ENCODE assay signal across 10 mouse cellular contexts in genomic region chr10:11361985-11362692, GRCm38 (mm10). TPM values are rescaled to one million over a fixed set of nuclear protein-coding genes. Genes with fewer than 3 reads are reported as not detected.
DNase-seq lines count a peak whose midpoint lies in the region; ATAC-seq lines count a peak whose summit lies in the region.
"Had no signal": no experiment of that assay in that cellular context is flagged by ENCODE, and none has a peak within 500 bp of the region (broad histone marks: within the 10 kb centered on the region; RNA-seq: fewer than 3 reads in every experiment).

No protein-coding gene starts in this region.

- H3K36me3 ChIP-seq in hindbrain, embryonic 11.5 days (ENCODE audit: control insufficient read depth, insufficient read depth, low read length) = no peaks in the 10 kb centered on the region
- no peaks in the 10 kb centered on the region for H3K36me3 ChIP-seq in hindbrain, embryonic 10.5 days
- H3K36me3 ChIP-seq: embryonic facial prominence, embryonic 12.5 days; stomach, embryonic 15.5 days had no signal

- no peaks in the 10 kb centered on the region for H3K4me1 ChIP-seq in hindbrain, embryonic 11.5 days (replicated peaks; ENCODE audit: control insufficient read depth, insufficient read depth, low read length)
- H3K4me1 ChIP-seq in hindbrain, embryonic 10.5 days (replicated peaks) = no peaks in the 10 kb centered on the region
- H3K4me1 ChIP-seq: embryonic facial prominence, embryonic 12.5 days; stomach, embryonic 15.5 days had no signal

- no peak overlapping the region for H3K9ac ChIP-seq in hindbrain, embryonic 11.5 days (ENCODE audit: low read depth, low read length)
- H3K9ac ChIP-seq: embryonic facial prominence, embryonic 12.5 days; stomach, embryonic 15.5 days had no signal

- H3K4me3 ChIP-seq in hindbrain, embryonic 11.5 days (ENCODE audit: low read depth, low read length) = no peak overlapping the region
- no peak overlapping the region for H3K4me3 ChIP-seq in hindbrain, embryonic 10.5 days
- H3K4me3 ChIP-seq: embryonic facial prominence, embryonic 12.5 days; stomach, embryonic 15.5 days had no signal

- peak; percentile 66 for DNase-seq in hindbrain, embryonic 11.5 days (ENCODE audit: low spot score)
- no peak for DNase-seq in hindbrain, embryonic 10.5 days (ENCODE audit: low spot score)
- DNase-seq in 3134 (ENCODE audit: extremely low read depth, insufficient read length, low spot score) (peak; percentile 3), ES-CJ7 (ENCODE audit: low read depth, low spot score) (peak; percentile 68)
- DNase-seq in lung, postnatal 10 days = peak; percentile 58
- DNase-seq in T-cell, adult 2 months (ENCODE audit: low spot score) = no peak
- no peak for DNase-seq in spleen, adult 12 weeks (ENCODE audit: low spot score)

- no peaks in the 10 kb centered on the region for H3K9me3 ChIP-seq in hindbrain, embryonic 11.5 days (ENCODE audit: control insufficient read depth, low read length)
- 0 out of 2 replicates have a peak, but pooled peaks cover 3% of the 10 kb centered on the region for H3K9me3 ChIP-seq in hindbrain, embryonic 10.5 days
- H3K9me3 ChIP-seq: embryonic facial prominence, embryonic 12.5 days; stomach, embryonic 15.5 days had no signal

- ATAC-seq in hindbrain, embryonic 11.5 days (ENCODE audit: low FRiP score) = peak; percentile 64
- ATAC-seq in erythroblast, adult 5-6 weeks (replicated peaks; ENCODE audit: low FRiP score, poor library complexity, severe bottlenecking) = peak; percentile 52

- WGBS in hindbrain, embryonic 11.5 days = 64% methylated on average over 5 of the region's 5 CpGs
- 59% methylated on average over 5 of the region's 5 CpGs for WGBS in hindbrain, embryonic 10.5 days

- H3K4me2 ChIP-seq in hindbrain, embryonic 11.5 days (replicated peaks; ENCODE audit: low read depth, low read length) = no peak overlapping the region
- H3K4me2 ChIP-seq: embryonic facial prominence, embryonic 12.5 days; stomach, embryonic 15.5 days had no signal

- H3K27me3 ChIP-seq in hindbrain, embryonic 11.5 days (ENCODE audit: control insufficient read depth, insufficient read depth, low read length) = no peaks in the 10 kb centered on the region
- no peaks in the 10 kb centered on the region for H3K27me3 ChIP-seq in hindbrain, embryonic 10.5 days (ENCODE audit: insufficient read depth, poor library complexity, severe bottlenecking)
- H3K27me3 ChIP-seq: embryonic facial prominence, embryonic 12.5 days; stomach, embryonic 15.5 days had no signal

- H3K27ac ChIP-seq in hindbrain, embryonic 11.5 days (ENCODE audit: low read depth, low read length) = no peak overlapping the region
- no peak overlapping the region for H3K27ac ChIP-seq in hindbrain, embryonic 10.5 days
- H3K27ac ChIP-seq: embryonic facial prominence, embryonic 12.5 days; stomach, embryonic 15.5 days had no signal

RNA-seq across cellular contexts. Expression of gene Epm2a, which starts 18.9 kb away (rescaled TPM):
- polyA plus RNA-seq in hindbrain, embryonic 11.5 days (2014; fragmentation: Nextera tagmentation; extraction: Ambion mirVana) = 0.81 and 0.91 TPM in 2 replicates
- 0.33 and 0.35 TPM in 2 replicates for polyA plus RNA-seq in hindbrain, embryonic 10.5 days (2016; fragmentation: Nextera tagmentation; extraction: Ambion mirVana)
- total RNA-seq in erythroblast, adult 5-6 weeks (2015; ENCODE audit: low replicate concordance) = 0.77 and 1.5 TPM in 2 replicates
- 1.1 and 1.8 TPM in 2 replicates for total RNA-seq in erythroblast, adult 5-6 weeks (2017; ENCODE audit: low replicate concordance)

Comparison
In these comparisons a context has a peak if more than half of its experiments do, and no peak if none do; other contexts are left out.
1. DNase-seq: peak in hindbrain, embryonic 11.5 days (single experiment), 3134 (single experiment), ES-CJ7 (single experiment) and lung, postnatal 10 days (single experiment); none in hindbrain, embryonic 10.5 days (single experiment), T-cell, adult 2 months (single experiment) and spleen, adult 12 weeks (single experiment).